Mouse (Mus musculus) layer of hippocampus, postnatal 36 days (tissue): Measurements from ENCODE around the gene Exoc7. TPM values are rescaled to one million over a fixed set of nuclear protein-coding genes. Genes with fewer than 3 reads are reported as not detected.

Experiments
- DNase-seq, 2 experiments: peaks; one replicate each; pipeline ENCODE4 v3.0.0; 2022
- total RNA-seq, 2 experiments: library from RNA; stranded (reverse); gene quantifications; 2 replicates each; pipeline ENCODE4 v1.2.3; 2021

Gene Exoc7
- 10 to 100 TPM; 77.1 to 80.9 TPM for total RNA-seq

- no peak for DNase-seq
These were observed at the start of gene Exoc7 for GRCm38 (mm10) chr11:116307019-116307725. Gene Exoc7 (minus strand): TSS chr11:116307233.

DNA sequence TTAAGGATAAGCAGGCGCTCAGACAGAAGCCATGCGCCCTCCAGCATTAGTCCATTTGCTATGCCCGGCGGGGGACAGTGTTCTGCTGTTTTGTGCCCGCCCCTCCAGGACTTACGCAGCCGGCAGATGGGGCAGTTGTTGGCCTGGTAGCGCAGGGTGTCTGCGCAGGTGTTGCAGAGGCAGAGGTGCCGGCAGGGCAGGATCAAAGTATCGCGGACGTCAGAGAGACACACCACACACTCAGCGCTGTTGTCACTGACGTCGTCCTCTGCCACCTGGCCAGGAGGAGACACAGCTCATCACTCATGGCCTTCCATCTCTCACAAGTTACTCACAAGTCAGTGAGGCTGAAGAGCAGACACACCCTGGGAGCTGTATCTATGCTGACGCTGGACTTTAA is 47.5 kb upstream of the Exoc7 start:
- DNase-seq, result no peak

DNA sequence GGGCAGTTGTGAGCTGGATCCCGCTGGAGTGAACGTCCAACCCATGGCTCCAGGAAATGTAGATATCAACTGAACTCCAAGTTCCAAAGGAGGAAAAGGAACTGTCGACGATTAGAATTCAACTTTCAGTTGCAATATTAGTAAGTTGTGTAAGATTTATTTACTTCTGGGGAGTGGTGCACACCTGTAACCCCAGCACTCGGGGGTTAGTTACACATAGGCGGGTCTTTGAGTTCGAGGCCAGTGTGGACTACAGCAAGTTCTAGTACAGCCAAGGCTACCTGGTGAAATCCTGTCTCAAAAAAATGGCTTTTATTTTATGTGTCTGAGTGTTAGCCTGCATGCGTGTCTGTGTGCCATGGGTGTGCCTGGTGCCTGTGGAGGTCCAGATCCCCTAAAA is 46.5 kb upstream of the Exoc7 start:
- no peak for DNase-seq

DNA sequence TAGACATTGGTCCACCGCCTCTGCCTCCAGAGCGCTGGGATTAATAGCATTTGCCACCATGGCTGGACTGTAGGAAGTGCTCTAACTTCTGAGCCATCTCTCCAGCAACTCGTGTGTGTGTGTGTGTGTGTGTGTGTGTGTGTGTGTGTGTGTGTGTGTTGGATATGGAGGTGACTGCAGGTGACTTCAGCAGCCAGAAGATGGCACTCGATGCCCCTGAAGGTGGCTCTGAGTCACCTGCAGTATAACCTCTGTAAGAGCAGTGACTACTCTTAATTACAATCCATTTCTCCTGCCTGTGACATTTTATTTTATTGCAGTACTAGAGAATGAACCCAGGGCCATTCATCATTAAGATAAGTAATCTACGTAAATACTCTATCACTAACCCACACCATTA is 44.3 kb upstream of the Exoc7 start:
- DNase-seq, result no peak

- no peak for DNase-seq
These were observed 40.9 kb upstream of the Exoc7 start for GRCm38 (mm10) chr11:116347955-116348354.

GRCm38 (mm10) chr11:116347012-116347411 is 40.0 kb upstream of the Exoc7 start:
- no peak for DNase-seq

GRCm38 (mm10) chr11:116342069-116342791 is 35.2 kb upstream of the Exoc7 start:
- DNase-seq, result peak; percentile 36

- no peak for DNase-seq
These were observed 30.5 kb upstream of the Exoc7 start for GRCm38 (mm10) chr11:116337531-116337930.

- DNase-seq, result no peak
These were observed 30.0 kb upstream of the Exoc7 start for GRCm38 (mm10) chr11:116337000-116337399.

GRCm38 (mm10) chr11:116336393-116336792 is 29.4 kb upstream of the Exoc7 start:
- no peak for DNase-seq

GRCm38 (mm10) chr11:116335244-116336036 is 28.4 kb upstream of the Exoc7 start, which contains the start of gene Foxj1:
Gene Foxj1 (minus strand): TSS chr11:116335399.
- peak; percentile 96 for DNase-seq

DNA sequence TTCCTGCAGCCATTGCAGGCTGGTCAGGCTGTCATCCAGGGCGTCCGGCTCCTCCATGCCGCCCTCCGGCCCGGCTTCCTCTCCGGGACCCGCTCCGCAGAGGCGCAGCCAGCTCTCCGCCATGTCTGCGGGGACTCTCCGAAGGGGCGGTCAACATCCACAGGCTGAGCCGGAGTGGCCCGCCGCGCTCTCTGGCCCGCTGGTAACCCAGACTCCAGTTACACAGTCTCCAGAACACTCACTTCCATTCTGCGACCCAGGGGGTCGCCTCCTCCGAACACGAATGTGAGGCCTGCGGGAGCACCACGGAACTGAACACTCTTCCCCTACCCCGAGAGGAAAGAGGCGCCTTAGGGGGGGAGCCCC is 27.4 kb upstream of the Exoc7 start:
- DNase-seq, result no peak

GRCm38 (mm10) chr11:116333526-116334416 is 26.7 kb upstream of the Exoc7 start:
- DNase-seq, result no peak

DNA sequence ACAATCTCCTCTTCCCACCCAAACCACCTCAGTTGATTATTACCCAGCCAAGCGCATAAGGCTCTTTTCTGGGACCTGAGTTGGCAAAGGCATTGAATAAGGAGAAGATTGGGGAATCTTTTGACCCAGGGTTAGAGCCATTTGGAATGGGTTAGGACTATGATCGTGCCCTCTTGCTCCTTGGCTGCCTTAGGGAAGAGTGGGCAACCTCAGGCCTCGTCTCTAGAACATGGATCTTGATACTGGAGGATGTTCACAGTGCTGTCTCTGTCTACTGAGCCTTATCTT is 25.9 kb upstream of the Exoc7 start:
- DNase-seq, result no peak

GRCm38 (mm10) chr11:116332232-116332982 is 25.4 kb upstream of the Exoc7 start:
- DNase-seq, result peak in 1 of 2 experiments; percentile 46

DNA sequence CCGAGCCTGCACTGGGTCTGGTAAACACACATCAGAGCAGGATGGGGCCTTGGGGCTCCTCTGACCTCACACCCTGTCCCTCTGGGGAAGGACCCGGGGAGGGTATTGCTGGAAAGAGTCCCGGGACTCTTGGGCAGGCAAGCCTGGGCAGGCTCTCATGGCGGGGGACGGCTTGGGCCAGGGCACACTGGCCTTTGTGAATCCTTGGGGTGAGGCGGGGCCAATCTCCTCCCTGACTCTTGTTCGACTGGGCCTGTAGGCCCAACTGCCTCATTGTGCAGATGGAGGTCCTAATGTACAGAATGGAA is 23.1 kb upstream of the Exoc7 start:
- no peak for DNase-seq

GRCm38 (mm10) chr11:116329314-116330210 is 22.5 kb upstream of the Exoc7 start:
- no peak for DNase-seq

DNA sequence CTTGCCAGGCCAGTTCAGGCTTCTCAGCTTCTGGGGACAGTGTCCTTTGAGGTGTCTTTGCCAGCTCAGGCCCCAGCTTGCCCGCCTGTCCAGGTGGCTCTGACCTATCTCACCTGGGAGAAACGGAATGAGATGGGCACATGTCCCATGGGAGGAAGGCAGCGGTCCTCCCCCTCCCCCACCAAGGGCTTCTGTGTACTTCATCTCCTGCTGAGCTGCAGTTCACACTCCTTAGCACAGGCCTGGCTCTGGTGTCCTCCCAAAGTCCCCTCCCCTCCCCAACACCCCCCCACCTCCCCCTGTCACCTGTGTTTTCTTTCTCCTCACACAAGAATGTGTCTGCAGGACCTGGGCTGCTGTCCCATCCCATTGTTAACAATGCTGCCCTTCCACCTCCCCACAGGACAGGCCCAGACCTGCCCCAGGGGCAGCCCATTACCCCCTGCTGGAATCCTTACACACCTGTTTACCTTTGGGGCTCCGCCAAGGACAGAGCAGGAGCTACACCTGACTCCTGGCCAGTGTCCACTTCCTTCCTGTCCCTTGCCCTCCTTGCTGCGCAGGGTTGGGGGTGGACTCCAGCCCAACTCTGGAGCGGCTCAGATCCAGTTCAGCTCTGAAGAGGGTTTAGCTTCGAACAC is 20.1 kb upstream of the Exoc7 start:
- no peak for DNase-seq

- peak; percentile 82 to 86 for DNase-seq
These were observed 12.0 kb upstream of the Exoc7 start for GRCm38 (mm10) chr11:116318719-116319659.
